Mouse (Mus musculus): ENCODE measurements around the gene Scrt2. TPM values are rescaled to one million over a fixed set of nuclear protein-coding genes. Genes with fewer than 3 reads are reported as not detected.
A peak's percentile ranks its signal among the peaks of the same experiment; 100 is the strongest.

Scrt2 gene
- 0.19 and 0.21 TPM in 2 replicates for polyA plus RNA-seq (2012; rRNA removed)

DNA sequence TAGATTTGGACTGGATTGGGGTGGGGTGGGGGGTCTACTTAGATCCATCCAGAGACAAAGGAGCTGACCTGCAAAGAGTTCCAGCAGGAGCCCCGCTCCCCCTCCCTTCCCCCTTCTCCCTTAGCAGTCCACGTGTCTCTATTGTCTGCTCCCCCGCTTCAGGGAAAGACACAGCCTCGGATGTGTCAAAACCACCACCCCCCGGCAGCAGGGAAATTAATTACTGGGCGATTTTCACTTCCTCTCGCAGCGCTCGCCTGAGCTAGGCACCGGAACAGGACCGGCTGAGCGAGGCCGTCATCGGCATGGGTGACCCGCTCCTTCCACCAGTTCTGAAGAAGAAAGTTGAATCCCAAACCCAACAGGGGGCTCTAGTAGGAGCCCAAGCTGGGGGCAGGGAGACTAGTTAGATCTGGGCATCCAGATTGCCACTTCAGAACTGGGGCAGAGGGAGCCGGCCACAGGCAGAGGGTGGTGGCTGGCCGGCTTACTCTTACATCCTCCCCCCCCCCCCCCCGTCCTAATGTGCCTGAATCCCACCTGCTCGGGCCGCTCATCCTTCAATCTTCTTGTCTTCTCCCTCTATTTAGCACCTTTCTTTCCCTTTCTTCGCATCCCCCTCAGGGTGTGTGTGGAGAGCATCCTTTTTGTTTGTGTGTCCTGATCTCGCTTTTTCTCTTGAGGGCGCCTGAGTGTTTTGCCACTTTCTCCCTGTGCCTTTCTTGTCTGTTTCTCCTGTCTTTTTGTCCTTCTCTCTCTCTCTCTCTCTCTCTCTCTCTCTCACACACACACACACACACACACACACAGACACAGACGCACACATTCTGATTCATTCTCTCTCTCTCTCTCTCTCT lies at the start of gene Scrt2:
Gene Scrt2 (plus strand): TSS at position 845 of the 857 bp plus-strand sequence.
- H3K4me3 ChIP-seq (ENCODE audit: control insufficient read depth, low read depth, low read length), result peak within 1 kb of the TSS; percentile 59
- H3K4me1 ChIP-seq (ENCODE audit: control insufficient read depth, insufficient read depth, low read length), result peaks cover 15% of the 10 kb centered on the region
- H3K27me3 ChIP-seq (ENCODE audit: control insufficient read depth, insufficient read depth, low read length), result no peaks in the 10 kb centered on the region
- TF ChIP-seq CTCF (IDR thresholded peaks at IDR 0.05; ENCODE audit: control insufficient read depth, insufficient read depth, insufficient replicate concordance, low read depth, low read length), result no peak
- no peak for TF ChIP-seq POLR2A (IDR thresholded peaks at IDR 0.05; ENCODE audit: control insufficient read depth, low read depth, low read length)
- H3K27ac ChIP-seq (ENCODE audit: control insufficient read depth, insufficient read depth, low read depth, low read length), result no peak within 1 kb of the TSS
- H3K36me3 ChIP-seq (ENCODE audit: control insufficient read depth, insufficient read depth, low read length), result no peaks in the 10 kb centered on the region

DNA sequence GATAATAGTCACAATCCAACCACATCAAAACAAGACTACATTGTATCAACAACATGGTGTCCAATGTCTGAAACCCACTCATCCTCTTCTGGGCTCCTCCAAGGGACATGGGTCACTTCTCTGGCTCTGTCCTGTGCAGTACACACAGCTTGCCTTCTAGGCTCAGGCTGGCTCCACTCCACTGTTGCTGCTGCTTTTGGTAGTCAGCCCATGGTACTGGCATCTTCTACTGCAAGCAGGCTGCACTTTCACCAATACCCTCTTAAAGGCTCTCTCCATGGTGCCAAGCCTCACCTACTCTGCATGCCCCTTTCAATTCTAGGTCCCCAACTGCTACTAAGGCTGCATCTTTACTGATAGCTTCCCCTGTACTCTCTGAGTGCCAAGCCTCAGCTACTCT lies 41.2 kb upstream of the Scrt2 start:
- no peak for TF ChIP-seq POLR2A (IDR thresholded peaks at IDR 0.05; ENCODE audit: control insufficient read depth, low read depth, low read length)
- TF ChIP-seq CTCF (IDR thresholded peaks at IDR 0.05; ENCODE audit: control insufficient read depth, insufficient read depth, insufficient replicate concordance, low read depth, low read length), result no peak
- no peaks in the 10 kb centered on the region for H3K4me1 ChIP-seq (ENCODE audit: control insufficient read depth, insufficient read depth, low read length)
- H3K27me3 ChIP-seq (ENCODE audit: control insufficient read depth, insufficient read depth, low read length), result no peaks in the 10 kb centered on the region
- no peak overlapping the region for H3K27ac ChIP-seq (ENCODE audit: control insufficient read depth, insufficient read depth, low read depth, low read length)
- H3K4me3 ChIP-seq (ENCODE audit: control insufficient read depth, low read depth, low read length), result no peak overlapping the region
- H3K36me3 ChIP-seq (ENCODE audit: control insufficient read depth, insufficient read depth, low read length), result no peaks in the 10 kb centered on the region

DNA sequence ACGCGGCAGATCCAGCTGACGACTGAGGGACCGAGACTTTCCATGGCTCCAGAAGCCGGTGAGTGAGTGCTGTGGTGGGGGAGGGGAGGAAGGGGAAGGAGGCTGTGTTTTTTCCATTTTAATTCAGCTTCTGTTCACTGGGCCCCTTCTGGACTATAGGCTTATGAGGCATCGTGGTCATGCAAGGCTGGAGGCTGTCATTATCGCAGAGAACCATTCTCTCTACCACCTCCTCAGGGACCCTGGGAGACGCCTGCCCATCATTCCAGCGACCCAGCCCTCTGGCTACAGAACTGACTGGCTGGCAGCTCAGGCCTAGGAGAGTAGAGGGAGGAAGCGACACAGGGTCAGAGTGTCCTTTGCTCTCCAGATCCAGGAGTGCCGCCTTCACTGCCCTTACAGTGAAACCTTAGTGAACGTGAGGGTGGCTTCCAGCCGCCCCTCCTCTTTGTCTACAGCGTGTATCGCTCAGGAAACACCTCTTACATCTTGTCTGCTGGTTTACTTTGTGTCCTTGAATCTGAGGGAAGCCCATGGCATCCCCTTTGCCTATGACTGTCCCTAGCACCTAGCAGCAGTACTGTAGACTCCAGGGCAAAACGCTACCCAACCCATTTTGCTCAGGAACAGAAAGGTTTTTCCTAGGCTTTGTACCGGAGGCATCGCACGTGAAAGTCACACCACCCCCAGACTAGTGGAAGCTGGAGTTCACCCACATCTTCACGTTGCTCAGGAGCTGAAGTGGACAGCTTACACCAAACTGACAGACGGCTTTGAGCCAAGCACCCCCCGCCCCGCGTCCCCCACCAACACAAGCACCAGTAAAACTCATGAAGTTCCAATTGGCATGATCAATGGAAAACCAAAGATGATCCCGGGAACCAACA lies 34.0 kb upstream of the Scrt2 start:
- H3K27ac ChIP-seq (ENCODE audit: control insufficient read depth, insufficient read depth, low read depth, low read length), result no peak overlapping the region
- TF ChIP-seq CTCF (IDR thresholded peaks at IDR 0.05; ENCODE audit: control insufficient read depth, insufficient read depth, insufficient replicate concordance, low read depth, low read length) (no peak), POLR2A (IDR thresholded peaks at IDR 0.05; ENCODE audit: control insufficient read depth, low read depth, low read length) (no peak)
- no peaks in the 10 kb centered on the region for H3K36me3 ChIP-seq (ENCODE audit: control insufficient read depth, insufficient read depth, low read length)
- peaks cover 4% of the 10 kb centered on the region for H3K27me3 ChIP-seq (ENCODE audit: control insufficient read depth, insufficient read depth, low read length)
- H3K4me1 ChIP-seq (ENCODE audit: control insufficient read depth, insufficient read depth, low read length), result peaks cover 16% of the 10 kb centered on the region
- no peak overlapping the region for H3K4me3 ChIP-seq (ENCODE audit: control insufficient read depth, low read depth, low read length)

DNA sequence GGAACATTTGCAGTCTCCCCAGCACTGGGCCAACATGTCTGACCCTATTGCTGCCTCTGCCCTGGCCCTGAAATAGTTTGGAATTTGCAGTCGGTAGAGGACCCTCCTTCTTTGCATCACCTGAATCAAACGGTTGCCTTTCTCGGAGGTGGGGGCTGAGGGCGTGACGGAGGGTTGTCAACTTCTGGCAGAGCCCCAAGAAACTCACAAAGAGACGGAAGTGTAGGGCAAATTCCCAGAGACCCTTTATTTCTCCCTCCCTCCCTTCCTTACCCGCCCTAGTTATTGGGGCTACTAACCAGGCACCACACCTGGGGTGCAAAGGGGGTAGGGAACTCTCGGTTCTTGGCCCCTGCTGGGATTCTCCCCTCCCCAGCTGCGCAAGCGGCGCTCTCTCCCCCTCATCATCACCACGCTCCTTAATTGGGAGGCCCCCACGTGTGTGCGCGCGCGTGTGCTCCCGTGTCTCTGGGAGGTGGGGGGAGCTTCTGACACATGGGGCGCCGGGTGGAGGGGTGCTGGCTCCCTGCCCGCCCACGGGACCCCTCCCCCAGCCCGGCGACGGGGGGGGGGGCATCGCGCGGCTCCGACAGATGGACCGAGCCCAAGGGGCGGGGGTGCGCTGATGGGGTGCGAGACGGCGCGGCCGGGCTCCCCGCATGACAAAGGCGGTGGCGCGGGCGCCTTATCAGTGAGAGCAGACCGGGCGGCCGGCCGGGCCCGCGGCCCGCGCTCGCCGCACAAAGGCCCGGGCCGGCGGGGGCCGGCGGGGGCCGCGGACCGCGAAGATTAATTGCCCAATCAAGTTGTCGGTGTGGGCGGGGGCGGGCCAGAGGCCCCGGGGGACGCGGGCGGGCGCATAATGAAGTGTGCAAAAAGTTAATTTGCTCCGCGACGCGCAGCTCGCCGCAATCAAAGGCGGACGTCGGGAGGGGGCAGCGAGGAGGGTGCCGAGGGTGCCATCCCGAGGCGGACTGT lies 33.0 kb upstream of the Scrt2 start:
- TF ChIP-seq CTCF (IDR thresholded peaks at IDR 0.05; ENCODE audit: control insufficient read depth, insufficient read depth, insufficient replicate concordance, low read depth, low read length), result no peak
- no peak for TF ChIP-seq POLR2A (IDR thresholded peaks at IDR 0.05; ENCODE audit: control insufficient read depth, low read depth, low read length)
- Histone ChIP-seq H3K36me3 (ENCODE audit: control insufficient read depth, insufficient read depth, low read length) (no peaks in the 10 kb centered on the region), H3K4me3 (ENCODE audit: control insufficient read depth, low read depth, low read length) (peak overlapping the region; percentile 26), H3K27me3 (ENCODE audit: control insufficient read depth, insufficient read depth, low read length) (peaks cover 4% of the 10 kb centered on the region), H3K27ac (ENCODE audit: control insufficient read depth, insufficient read depth, low read depth, low read length) (no peak overlapping the region), H3K4me1 (ENCODE audit: control insufficient read depth, insufficient read depth, low read length) (peaks cover 16% of the 10 kb centered on the region)

DNA sequence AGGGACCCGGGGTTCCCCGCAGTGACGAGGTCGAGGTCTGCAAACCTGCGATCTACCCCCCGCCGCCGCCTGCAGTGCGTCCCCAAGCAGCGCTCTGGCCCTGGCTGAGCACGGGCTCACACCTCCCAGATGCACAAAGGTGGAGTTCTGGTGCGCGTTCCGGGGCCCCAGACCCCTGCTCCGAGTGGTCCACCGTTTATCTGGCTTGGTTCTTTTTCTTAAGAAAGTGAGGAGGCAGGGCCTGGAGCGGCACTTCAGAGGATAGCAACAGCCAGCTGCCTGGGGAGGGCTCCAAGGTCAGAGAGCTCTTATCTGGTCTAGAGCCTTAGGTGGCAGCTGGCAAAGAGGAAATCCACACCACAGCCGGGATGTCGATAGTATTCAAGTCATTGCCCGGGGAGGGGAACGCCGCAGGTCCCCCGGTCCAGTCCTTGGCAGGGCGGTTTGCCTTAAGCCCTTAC lies 32.3 kb upstream of the Scrt2 start:
- peaks cover 16% of the 10 kb centered on the region for H3K4me1 ChIP-seq (ENCODE audit: control insufficient read depth, insufficient read depth, low read length)
- H3K27ac ChIP-seq (ENCODE audit: control insufficient read depth, insufficient read depth, low read depth, low read length), result no peak overlapping the region
- peaks cover 4% of the 10 kb centered on the region for H3K27me3 ChIP-seq (ENCODE audit: control insufficient read depth, insufficient read depth, low read length)
- TF ChIP-seq CTCF (IDR thresholded peaks at IDR 0.05; ENCODE audit: control insufficient read depth, insufficient read depth, insufficient replicate concordance, low read depth, low read length) (no peak), POLR2A (IDR thresholded peaks at IDR 0.05; ENCODE audit: control insufficient read depth, low read depth, low read length) (no peak)
- peak overlapping the region; percentile 26 for H3K4me3 ChIP-seq (ENCODE audit: control insufficient read depth, low read depth, low read length)
- no peaks in the 10 kb centered on the region for H3K36me3 ChIP-seq (ENCODE audit: control insufficient read depth, insufficient read depth, low read length)

DNA sequence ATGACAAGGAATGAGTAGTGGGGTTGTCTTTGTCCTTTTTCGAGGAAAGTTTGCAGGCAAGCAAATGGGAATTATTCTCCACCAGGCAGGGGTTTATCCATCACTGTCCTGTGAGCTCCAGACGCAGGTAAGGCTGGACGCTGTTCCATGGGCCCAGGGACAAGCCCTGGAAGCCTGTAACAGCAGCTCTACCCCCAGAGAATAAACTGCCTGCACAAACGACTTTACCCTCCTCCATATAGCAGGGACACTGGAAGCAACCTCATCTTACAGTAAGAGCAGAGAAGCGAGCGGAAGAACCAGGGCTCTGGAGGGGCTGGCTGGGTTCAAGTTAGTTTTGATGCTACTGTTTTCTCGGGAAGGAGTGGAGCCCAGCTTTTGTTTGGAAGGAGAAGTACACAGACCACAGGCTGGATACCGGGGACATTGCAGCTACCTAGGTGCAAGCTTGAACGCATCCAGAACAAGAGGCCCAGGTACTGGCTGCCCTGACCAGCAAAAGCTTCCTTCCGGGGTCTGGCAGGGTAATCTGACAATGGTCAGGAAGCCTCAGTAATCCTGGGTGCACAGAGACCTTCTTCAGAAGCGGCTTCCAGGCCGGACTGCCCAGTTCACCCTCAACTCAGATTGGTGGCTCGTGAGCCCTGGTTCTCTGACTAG lies 31.6 kb upstream of the Scrt2 start:
- no peaks in the 10 kb centered on the region for H3K36me3 ChIP-seq (ENCODE audit: control insufficient read depth, insufficient read depth, low read length)
- no peak overlapping the region for H3K27ac ChIP-seq (ENCODE audit: control insufficient read depth, insufficient read depth, low read depth, low read length)
- TF ChIP-seq POLR2A (IDR thresholded peaks at IDR 0.05; ENCODE audit: control insufficient read depth, low read depth, low read length), result no peak
- no peak for TF ChIP-seq CTCF (IDR thresholded peaks at IDR 0.05; ENCODE audit: control insufficient read depth, insufficient read depth, insufficient replicate concordance, low read depth, low read length)
- H3K27me3 ChIP-seq (ENCODE audit: control insufficient read depth, insufficient read depth, low read length), result peaks cover 4% of the 10 kb centered on the region
- H3K4me1 ChIP-seq (ENCODE audit: control insufficient read depth, insufficient read depth, low read length), result peaks cover 16% of the 10 kb centered on the region
- H3K4me3 ChIP-seq (ENCODE audit: control insufficient read depth, low read depth, low read length), result no peak overlapping the region
